Mouse (Mus musculus) large intestine, adult 2 months (tissue): ENCODE measurements around the gene Col1a2. TPM values are rescaled to one million over a fixed set of nuclear protein-coding genes. Genes with fewer than 3 reads are reported as not detected.

Experiments used
- DNase-seq: peaks from one replicate; pipeline ENCODE4 v3.0.0-alpha.2; 2012; ENCODE audit warnings: low read depth, low spot score
- WGBS: fragments of 180-500 bp; shearing (Covaris S2); methylation state at CpG from one replicate; pipeline ENCODE4 v1.1.7; 2018; 5-methylcytosine and 5-hydroxymethylcytosine counted together
- polyA plus RNA-seq: library from polyadenylated mRNA; depleted of rRNA; stranded (reverse); fragments of >200 nt; gene quantifications from 2 replicates; pipeline ENCODE4 v1.2.3, GENCODE M21; 2012; rRNA removed

Col1a2 gene
- polyA plus RNA-seq, 1 experiment: 35.4 TPM

DNA sequence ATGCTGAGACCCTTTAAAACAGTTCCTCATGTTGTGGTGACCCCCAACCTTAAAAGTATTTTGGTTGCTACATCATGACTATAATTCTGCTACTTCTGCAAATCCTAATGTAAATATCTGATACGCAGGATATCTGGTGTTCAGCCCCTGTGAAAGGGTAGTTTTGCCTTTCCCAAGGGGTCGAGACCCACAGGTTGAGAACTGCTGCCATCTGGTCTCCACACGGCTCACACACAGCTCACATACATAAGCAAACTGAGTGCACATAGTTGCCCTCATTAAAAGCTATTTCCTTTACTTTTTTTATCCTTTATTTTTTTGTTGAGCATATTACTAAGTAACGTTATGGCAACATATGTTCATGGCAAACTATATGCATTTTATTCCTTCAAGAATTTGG is 65.8 kb downstream of the Col1a2 start:
- no peak for DNase-seq

DNA sequence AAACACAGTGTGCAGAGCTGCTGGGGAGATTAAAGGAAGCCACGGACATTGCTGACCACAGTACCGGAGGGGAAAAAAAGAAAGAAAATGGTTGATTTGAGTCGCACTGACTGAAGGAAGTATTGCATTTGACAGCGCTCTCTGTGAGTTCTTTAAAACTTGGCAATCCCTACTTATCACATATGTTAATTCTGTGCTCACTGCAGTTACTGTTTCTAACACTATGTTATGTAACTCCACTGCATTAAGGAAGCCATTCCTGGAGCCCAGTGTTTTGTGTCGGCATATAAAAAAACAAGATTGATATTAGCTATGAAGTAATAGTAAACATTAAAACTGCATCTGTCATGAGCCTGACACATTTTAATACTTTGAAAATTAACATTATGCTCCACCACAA is 73.1 kb downstream of the Col1a2 start:
- 41% methylated on average over 5 of the region's 5 CpGs for WGBS
- no peak for DNase-seq

More for the DNA sequence above, 65.8 kb downstream of the Col1a2 start:
- 70% methylated on average over 4 of the region's 4 CpGs for WGBS

DNA sequence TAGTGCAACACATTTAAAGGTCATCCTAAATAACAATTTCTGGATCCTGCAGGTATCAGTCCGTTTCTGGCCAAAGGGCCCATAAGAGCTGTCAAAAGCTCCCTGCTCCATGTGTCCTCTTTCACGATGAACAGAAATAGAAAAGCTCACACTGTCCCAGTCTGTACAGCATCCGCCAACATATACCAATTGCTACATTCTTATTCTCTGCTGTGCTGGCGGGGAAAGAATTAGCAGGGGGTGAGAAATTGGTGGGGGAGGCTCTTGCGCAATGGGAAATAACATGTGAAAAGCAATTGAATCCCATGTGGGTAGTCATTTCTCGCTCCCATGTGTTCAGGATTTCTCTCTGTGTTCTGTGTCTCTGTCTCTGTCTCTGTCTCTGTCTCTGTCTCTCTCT is 73.7 kb downstream of the Col1a2 start:
- DNase-seq: no peak
- WGBS: 86% methylated on average over 6 of the region's 6 CpGs

DNA sequence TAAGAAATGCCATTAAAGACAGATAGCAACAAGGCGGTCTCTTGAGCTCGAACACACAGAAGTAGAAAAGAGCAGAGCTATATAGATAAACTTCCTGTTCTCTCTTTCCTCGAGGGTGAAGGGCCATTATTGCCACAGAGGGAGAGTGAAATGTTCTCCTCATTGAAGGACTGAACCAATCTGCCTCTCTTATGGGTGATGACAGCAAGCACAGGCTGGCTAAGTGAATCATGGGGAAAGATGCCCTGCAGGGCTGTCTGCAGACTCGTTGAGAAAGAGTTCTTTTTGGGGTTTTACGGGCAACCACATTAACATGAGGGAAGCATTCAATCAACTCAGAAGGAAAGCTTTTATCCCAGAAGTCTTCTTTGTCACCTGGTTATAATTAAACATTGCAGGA is 75.0 kb downstream of the Col1a2 start:
- 52% methylated on average over 5 of the region's 5 CpGs for WGBS

DNA sequence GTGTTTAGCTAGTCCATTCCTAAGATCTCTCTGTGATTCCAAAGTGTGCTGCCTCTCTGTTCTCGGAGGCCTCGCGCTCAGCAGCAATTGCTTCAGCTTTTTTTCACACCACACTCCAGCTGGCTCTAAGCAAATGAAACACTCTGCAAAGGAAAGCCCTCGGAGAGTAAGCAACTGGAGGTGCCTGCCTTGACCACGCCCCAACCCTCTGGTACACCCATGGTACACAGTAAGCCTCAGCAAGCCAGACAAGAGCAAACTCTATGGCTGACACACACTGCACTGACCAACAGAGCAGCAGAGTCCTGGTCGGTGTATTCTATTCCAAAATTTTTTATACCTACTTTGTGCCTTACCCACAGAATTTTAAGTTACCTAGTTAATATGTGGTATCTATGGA is 78.9 kb downstream of the Col1a2 start:
- WGBS: 27% methylated on average over 6 of the region's 6 CpGs
- DNase-seq: no peak

More for the DNA sequence above, 75.0 kb downstream of the Col1a2 start:
- DNase-seq: no peak

DNA sequence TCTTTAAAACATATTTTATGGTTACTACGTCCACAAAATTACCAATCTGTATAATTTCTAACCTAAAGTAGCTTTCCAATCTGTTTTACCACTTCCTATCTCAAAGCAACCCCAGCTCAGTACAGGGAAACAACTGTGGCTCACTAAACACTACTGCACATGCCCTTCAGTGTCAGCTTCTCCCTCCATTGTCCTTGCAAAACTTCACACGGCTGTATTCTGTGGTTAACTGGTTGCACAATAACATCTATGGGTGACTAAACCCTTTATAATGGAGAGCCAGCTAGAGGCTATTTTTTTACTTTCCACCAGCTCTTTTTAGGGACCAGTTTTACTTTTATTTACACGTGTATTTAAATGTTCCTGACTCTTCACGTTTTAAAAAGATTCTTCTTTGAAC is 83.3 kb downstream of the Col1a2 start:
- WGBS: 63% methylated on average over 4 of the region's 4 CpGs
- no peak for DNase-seq

DNA sequence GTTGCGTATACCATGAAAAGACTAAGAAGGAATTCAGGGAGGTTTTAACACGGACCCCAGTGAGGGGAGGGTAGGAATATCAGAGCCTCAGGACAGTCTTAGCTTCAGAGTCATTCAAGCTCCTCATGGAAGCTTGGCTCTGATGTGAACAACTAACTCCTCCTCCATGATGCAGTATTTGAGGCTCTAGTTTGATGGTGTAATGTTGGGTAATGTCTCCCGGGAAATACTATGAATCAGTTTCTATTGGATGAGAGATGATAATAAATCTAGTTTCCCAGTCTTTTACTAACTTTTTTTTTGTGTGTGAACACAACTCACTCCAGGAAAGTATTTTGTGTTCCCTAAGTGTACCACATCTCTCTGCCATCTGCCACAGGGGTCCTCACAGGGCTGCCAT is 84.1 kb downstream of the Col1a2 start:
- whole genome bisulfite sequencing: 88% methylated on average over 3 of the region's 3 CpGs
- no peak for DNase-seq

DNA sequence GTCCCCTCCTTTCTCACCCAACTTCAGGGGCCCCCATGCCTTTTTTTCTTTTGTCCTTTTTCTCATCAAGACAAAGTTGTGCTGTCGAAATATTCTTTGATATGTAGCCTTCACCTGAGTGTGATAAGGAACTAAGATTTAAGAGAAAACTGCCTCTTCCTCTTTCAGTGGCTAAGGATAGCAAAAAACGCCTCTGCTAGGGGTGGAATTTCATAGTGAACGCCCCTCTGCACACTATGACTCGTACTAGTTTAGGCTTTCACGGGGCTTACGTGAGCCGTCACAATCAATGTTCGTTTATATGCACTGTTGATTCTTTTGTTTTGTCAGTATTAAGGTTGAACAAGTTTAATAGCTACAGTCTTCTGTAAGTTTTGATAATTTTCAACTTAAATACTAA is 85.5 kb downstream of the Col1a2 start:
- no peak for DNase-seq
- WGBS: 58% methylated on average over 8 of the region's 8 CpGs

Other genes with a start within 250 kb of the Col1a2 start
- 8.2 and 8.6 TPM in 2 replicates for gene Casd1, start 96.0 kb downstream of the Col1a2 start, polyA plus RNA-seq
- 5.6 and 7.0 TPM in 2 replicates for gene Sgce, start 242.4 kb downstream of the Col1a2 start, polyA plus RNA-seq
- gene Peg10, start 242.5 kb downstream of the Col1a2 start, polyA plus RNA-seq: 0.17 and 0.38 TPM in 2 replicates